Mouse (Mus musculus) forebrain, embryonic 11.5 days (tissue): ENCODE data around the gene Olfr97. TPM values are rescaled to one million over a fixed set of nuclear protein-coding genes. Genes with fewer than 3 reads are reported as not detected.

Experiments
- ATAC-seq: fragments of 200-750 bp; cut with Nextera tagmentation; replicated peaks from 2 replicates; pipeline ENCODE4 v1.8.0; 2017; ENCODE audit warnings: moderate TSS enrichment; ENCODE audit not compliant: low FRiP score
- DNase-seq: peaks from one replicate; pipeline ENCODE4 v3.0.0-alpha.2; 2017; ENCODE audit warnings: low spot score
- H3K27ac ChIP-seq: fragments of 300-500 bp; sonication (generic); 2 replicates; pipeline ENCODE4 v1.5.1; 2014; ENCODE audit warnings: low read depth, low read length
- H3K27me3 ChIP-seq: fragments of 300-500 bp; sonication (generic); 2 replicates; pipeline ENCODE4 v1.6.1; 2014; ENCODE audit warnings: mild to moderate bottlenecking, low read length, mixed read lengths; ENCODE audit not compliant: control insufficient read depth, insufficient read depth
- H3K36me3 ChIP-seq: fragments of 300-500 bp; sonication (generic); 2 replicates; pipeline ENCODE4 v1.6.1; 2014; ENCODE audit warnings: mild to moderate bottlenecking, low read length, moderate library complexity, mixed read lengths; ENCODE audit not compliant: control insufficient read depth, insufficient read depth
- H3K4me1 ChIP-seq: fragments of 300-500 bp; sonication (generic); replicated peaks from 2 replicates; pipeline ENCODE4 v1.6.1; 2014; ENCODE audit warnings: low read length, mixed read lengths; ENCODE audit not compliant: control insufficient read depth, insufficient read depth
- H3K4me2 ChIP-seq: fragments of 300-500 bp; sonication (generic); 2 replicates; pipeline ENCODE4 v1.6.1; 2014; ENCODE audit warnings: low read depth, mild to moderate bottlenecking, low read length, moderate library complexity, mixed read lengths; ENCODE audit not compliant: severe bottlenecking
- H3K4me3 ChIP-seq: fragments of 300-500 bp; sonication (generic); 2 replicates; pipeline ENCODE4 v1.5.1; 2014; ENCODE audit warnings: low read depth, low read length
- H3K9ac ChIP-seq: fragments of 300-500 bp; sonication (generic); 2 replicates; pipeline ENCODE4 v1.6.1; 2014; ENCODE audit warnings: low read length
- H3K9me3 ChIP-seq: fragments of 300-500 bp; sonication (generic); 2 replicates; pipeline ENCODE4 v1.6.1; 2016; ENCODE audit warnings: low read length, mixed read lengths; ENCODE audit not compliant: control insufficient read depth
- WGBS: fragments of 180-500 bp; shearing (Covaris S2); extraction: QIAGEN DNeasy Blood & Tissue Kit; methylation state at CpG from one replicate; pipeline ENCODE4 v1.1.7; 2014; 5-methylcytosine and 5-hydroxymethylcytosine counted together
- polyA plus RNA-seq: library from polyadenylated mRNA; unstranded; fragments of >200 nt; fragmentation: Nextera tagmentation; extraction: Ambion mirVana; gene quantifications from 2 replicates; pipeline ENCODE4 v1.2.1, GENCODE M21; 2014

The Olfr97 gene
- polyA plus RNA-seq, 1 experiment from 2014 or later, result not detected

DNA sequence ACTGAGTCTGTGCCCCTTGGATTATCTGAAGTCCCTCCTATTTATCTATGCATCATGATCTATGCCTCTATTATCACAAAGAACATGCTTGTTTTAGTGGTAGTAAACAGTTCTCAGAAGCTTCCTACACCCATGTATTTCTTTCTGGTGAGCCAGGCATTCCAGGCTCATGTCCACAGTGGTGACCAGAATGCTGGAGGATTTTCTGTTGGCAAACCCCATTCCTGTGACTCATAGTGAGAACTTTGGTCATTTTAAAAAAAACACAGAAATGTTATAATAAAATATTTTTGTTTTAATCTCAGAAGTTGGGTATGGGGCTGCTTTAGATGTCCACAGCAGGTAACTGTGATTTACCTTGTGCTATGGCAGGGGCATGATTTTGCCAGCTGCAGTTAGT, 12.3 kb upstream of the Olfr97 start:
- no peak overlapping the region for H3K9ac ChIP-seq
- no peak overlapping the region for H3K4me2 ChIP-seq
- no peak overlapping the region for H3K27ac ChIP-seq
- DNase-seq, result no peak
- H3K4me1 ChIP-seq, result no peaks in the 10 kb centered on the region
- H3K4me3 ChIP-seq, result no peak overlapping the region
- H3K9me3 ChIP-seq, result no peaks in the 10 kb centered on the region
- no peaks in the 10 kb centered on the region for H3K27me3 ChIP-seq
- no peak for ATAC-seq
- H3K36me3 ChIP-seq, result no peaks in the 10 kb centered on the region

DNA sequence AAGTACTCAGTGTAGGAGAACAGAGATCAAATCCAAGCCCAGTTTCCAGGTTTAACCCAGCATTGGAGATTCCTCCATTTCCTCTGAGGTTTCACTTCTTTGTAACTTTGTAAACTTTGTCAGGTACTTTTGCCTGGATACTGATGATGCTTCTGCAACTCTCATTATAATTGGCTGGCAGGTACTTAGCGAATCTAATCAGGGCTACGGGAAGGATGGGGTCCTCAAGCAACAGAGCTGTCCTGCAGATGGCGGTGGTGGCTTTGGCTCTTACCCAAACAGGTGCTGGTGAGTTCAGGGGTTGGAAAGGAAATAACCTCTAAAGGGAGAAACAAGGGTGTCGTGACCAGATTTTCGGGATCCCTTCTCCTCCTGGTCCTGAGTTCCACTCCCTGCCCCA, 9.6 kb upstream of the Olfr97 start:
- peak; percentile 56; the same call in 1 of the 2 replicates for ATAC-seq
- Histone ChIP-seq H3K4me1 (no peaks in the 10 kb centered on the region), H3K9ac (no peak overlapping the region), H3K27me3 (no peaks in the 10 kb centered on the region), H3K9me3 (no peaks in the 10 kb centered on the region), H3K36me3 (no peaks in the 10 kb centered on the region), H3K4me3 (no peak overlapping the region), H3K27ac (no peak overlapping the region), H3K4me2 (no peak overlapping the region)
- WGBS, result 30% methylated on average over 5 of the region's 5 CpGs
- no peak for DNase-seq

DNA sequence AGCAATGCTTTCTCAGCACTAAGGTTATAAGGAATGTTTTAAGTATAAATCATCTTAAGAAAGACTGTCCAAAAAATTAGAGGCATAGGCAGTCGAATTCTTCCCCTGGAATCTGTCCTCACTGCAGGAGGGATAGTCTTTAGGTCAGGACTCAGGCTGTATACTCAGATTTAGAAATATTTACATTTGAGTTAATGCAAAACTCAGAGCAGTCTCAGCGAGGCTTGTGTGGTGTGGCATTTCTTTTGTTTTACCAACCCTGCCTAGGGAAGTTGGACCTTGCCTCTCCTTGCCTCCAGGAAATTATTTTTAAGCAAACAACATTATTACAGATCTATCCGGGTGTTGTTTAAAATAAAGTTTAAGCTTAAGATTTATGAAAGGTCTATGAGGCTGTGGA, 5.1 kb upstream of the Olfr97 start:
- no peak overlapping the region for H3K4me2 ChIP-seq
- no peak overlapping the region for H3K27ac ChIP-seq
- H3K4me3 ChIP-seq, result no peak overlapping the region
- ATAC-seq (no peak), DNase-seq (no peak)
- 61% methylated on average over 3 of the region's 3 CpGs for WGBS
- H3K9ac ChIP-seq, result no peak overlapping the region
- H3K36me3 ChIP-seq, result no peaks in the 10 kb centered on the region
- H3K27me3 ChIP-seq, result no peaks in the 10 kb centered on the region
- H3K9me3 ChIP-seq, result no peaks in the 10 kb centered on the region
- no peaks in the 10 kb centered on the region for H3K4me1 ChIP-seq

- H3K4me3 ChIP-seq, result no peak overlapping the region
- DNase-seq, result no peak
Measured at GRCm38 (mm10) chr17:37221879-37222278, 15.3 kb downstream of the Olfr97 start.

DNA sequence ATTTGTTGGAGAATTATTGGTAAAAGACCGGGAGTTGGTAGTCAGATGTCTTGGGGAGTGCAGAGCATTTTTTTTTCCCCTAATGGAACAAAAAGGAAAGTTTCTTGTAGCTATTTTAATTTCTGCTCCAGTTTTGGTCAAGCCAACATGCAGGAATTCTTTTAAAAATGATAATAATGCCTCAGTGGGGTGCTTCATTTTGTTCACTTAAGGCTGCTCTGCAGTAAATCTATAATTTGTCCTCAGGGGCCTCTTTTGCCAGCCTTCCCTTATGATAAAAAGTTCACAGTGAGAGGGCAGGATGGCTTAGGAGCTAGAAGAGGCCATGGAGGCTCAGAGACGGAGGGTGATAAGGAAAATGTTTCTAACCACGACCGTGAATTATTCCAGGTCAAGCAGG, 17.3 kb downstream of the Olfr97 start, which contains the start of gene Olfr96:
Olfr96 (plus strand) TSS at position 301 of the 400 bp plus-strand sequence.
- Histone ChIP-seq H3K4me2 (no peak within 1 kb of the TSS), H3K27ac (no peak within 1 kb of the TSS), H3K9me3 (no peaks in the 10 kb centered on the region), H3K4me3 (no peak within 1 kb of the TSS), H3K4me1 (no peaks in the 10 kb centered on the region), H3K9ac (no peak within 1 kb of the TSS), H3K27me3 (no peaks in the 10 kb centered on the region), H3K36me3 (no peaks in the 10 kb centered on the region)
- ATAC-seq (no peak), DNase-seq (no peak)
- WGBS, result 59% methylated on average over 4 of the region's 4 CpGs

More at GRCm38 (mm10) chr17:37221879-37222278, 15.3 kb downstream of the Olfr97 start:
- Histone ChIP-seq H3K36me3 (no peaks in the 10 kb centered on the region), H3K27me3 (no peaks in the 10 kb centered on the region), H3K4me2 (no peak overlapping the region), H3K4me1 (no peaks in the 10 kb centered on the region), H3K9ac (no peak overlapping the region), H3K27ac (no peak overlapping the region), H3K9me3 (no peaks in the 10 kb centered on the region)
- 30% methylated on average over 1 of the region's 1 CpGs for WGBS
- ATAC-seq, result no peak

- no peaks in the 10 kb centered on the region for H3K9me3 ChIP-seq
- H3K27ac ChIP-seq, result no peak overlapping the region
- DNase-seq (no peak), ATAC-seq (no peak)
- no peaks in the 10 kb centered on the region for H3K36me3 ChIP-seq
- H3K4me2 ChIP-seq, result no peak overlapping the region
- H3K9ac ChIP-seq, result no peak overlapping the region
- H3K27me3 ChIP-seq, result no peaks in the 10 kb centered on the region
- H3K4me1 ChIP-seq, result no peaks in the 10 kb centered on the region
- H3K4me3 ChIP-seq, result no peak overlapping the region
- 83% methylated on average over 3 of the region's 3 CpGs for WGBS
Measured at GRCm38 (mm10) chr17:37218486-37218885, 18.6 kb downstream of the Olfr97 start.

- H3K4me1 ChIP-seq, result no peaks in the 10 kb centered on the region
- H3K9ac ChIP-seq, result no peak within 1 kb of the TSS
- H3K27me3 ChIP-seq, result peaks cover 6% of the 10 kb centered on the region; the same call in 1 of the 2 replicates
- no peak for DNase-seq
- no peak within 1 kb of the TSS for H3K27ac ChIP-seq
- H3K4me3 ChIP-seq, result no peak within 1 kb of the TSS
- no peaks in the 10 kb centered on the region for H3K9me3 ChIP-seq
- 81% methylated on average over 3 of the region's 3 CpGs for WGBS
- H3K4me2 ChIP-seq, result no peak within 1 kb of the TSS
- ATAC-seq, result no peak
- no peaks in the 10 kb centered on the region for H3K36me3 ChIP-seq
Measured at GRCm38 (mm10) chr17:37213018-37213417, 24.1 kb downstream of the Olfr97 start, which contains the start of gene Olfr95. Gene Olfr95, minus strand, starts transcription at chr17:37213118.

DNA sequence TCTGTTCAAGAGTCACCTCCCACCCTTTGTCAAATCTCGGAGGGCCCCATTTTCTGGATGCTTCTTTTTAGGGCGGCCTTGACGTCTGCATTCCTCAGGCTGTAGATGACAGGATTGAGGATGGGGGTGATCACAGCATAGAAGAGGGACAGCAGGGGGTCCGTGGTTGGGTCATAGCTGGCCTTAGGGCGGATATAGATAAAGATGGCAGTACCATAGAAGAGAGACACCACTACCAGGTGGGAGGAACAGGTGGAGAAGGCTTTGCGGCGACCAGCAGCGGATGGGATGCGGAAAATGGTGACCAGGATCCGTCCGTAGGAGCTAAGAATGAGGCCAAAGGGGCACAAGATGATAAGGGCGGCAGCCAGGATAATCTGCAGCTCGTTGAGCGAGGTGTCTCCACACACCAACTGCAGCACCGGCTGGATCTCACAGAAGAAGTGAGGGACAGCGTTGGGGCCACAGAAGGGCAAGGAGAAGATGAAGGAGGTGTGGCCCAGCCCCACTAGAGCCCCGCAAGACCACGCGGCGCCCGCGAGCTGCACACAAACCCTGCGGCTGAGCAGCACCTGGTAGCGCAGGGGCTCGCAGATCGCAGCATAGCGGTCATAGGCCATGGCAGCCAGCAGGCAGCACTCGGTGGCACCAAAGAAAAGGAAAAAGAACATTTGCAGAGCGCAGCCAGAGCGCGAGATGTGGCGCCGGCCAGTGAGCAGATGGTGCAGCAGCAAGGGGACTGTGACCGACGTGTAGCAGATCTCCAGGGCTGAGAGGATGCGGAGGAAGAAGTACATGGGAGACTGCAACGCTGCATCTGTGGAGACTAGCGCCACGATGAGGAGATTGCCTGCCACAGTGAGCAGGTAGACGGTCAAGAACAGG, 26.0 kb downstream of the Olfr97 start:
- Histone ChIP-seq H3K4me2 (peak overlapping the region; percentile 52), H3K9ac (peak overlapping the region; percentile 35; the same call in 1 of the 2 replicates), H3K27me3 (peaks cover 6% of the 10 kb centered on the region; the same call in 1 of the 2 replicates), H3K4me3 (peak overlapping the region; percentile 28), H3K4me1 (no peaks in the 10 kb centered on the region), H3K27ac (no peak overlapping the region), H3K9me3 (no peaks in the 10 kb centered on the region), H3K36me3 (no peaks in the 10 kb centered on the region)
- peak; percentile 54 for DNase-seq
- 18% methylated on average over 40 of the region's 40 CpGs for WGBS
- no peak for ATAC-seq

DNA sequence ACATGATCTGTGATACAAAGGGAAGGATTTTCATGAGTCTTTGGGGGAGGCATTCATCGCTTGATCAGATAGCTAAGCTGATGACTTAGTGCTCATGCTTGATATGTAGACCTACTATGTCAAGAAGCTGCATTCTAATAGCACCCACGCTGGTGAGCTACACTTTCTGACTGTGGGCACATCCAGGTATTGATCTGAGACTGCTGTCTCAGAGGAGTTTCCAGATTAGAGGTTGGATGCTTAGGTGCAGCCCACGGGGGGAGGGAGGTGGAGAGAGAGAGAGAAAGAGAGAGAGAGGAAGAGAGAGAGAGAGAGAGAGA, 33.3 kb downstream of the Olfr97 start:
- H3K27me3 ChIP-seq, result no peaks in the 10 kb centered on the region
- no peak overlapping the region for H3K9ac ChIP-seq
- no peaks in the 10 kb centered on the region for H3K36me3 ChIP-seq
- H3K4me3 ChIP-seq, result no peak overlapping the region
- DNase-seq, result no peak
- no peak overlapping the region for H3K27ac ChIP-seq
- ATAC-seq, result peak; percentile 46
- H3K4me1 ChIP-seq, result no peaks in the 10 kb centered on the region
- H3K9me3 ChIP-seq, result no peaks in the 10 kb centered on the region
- no peak overlapping the region for H3K4me2 ChIP-seq
- WGBS, result 30% methylated on average over 3 of the region's 3 CpGs
